Mouse (Mus musculus) liver, embryonic 14.5 days (tissue): ENCODE measurements around the gene Hsd11b1.

Source experiments
- CTCF ChIP-seq: IDR thresholded peaks from 2 replicates; pipeline ENCODE4 v1.5.1; 2016; ENCODE audit warnings: antibody characterized with exemption, low read depth, control low read depth
- EP300 ChIP-seq: IDR thresholded peaks from 2 replicates; pipeline ENCODE4 v1.6.1; 2016; ENCODE audit warnings: antibody characterized with exemption, low read depth

- TF ChIP-seq EP300 (no peak), CTCF (no peak)
Observed at GRCm38 (mm10) chr1:193242238-193242637, 21.6 kb downstream of the Hsd11b1 start.
